Mouse (Mus musculus) forebrain, embryonic 13.5 days (tissue): Measurements from ENCODE around the gene Olfr694. TPM values are rescaled to one million over a fixed set of nuclear protein-coding genes. Genes with fewer than 3 reads are reported as not detected.

Experiments
- ATAC-seq: fragments of 200-750 bp; cut with Nextera tagmentation; 2 replicates; pipeline ENCODE4 v1.8.0; 2017
- H3K27ac ChIP-seq: fragments of 300-500 bp; sonication (generic); 2 replicates; pipeline ENCODE4 v1.5.1; 2015; ENCODE audit warnings: inconsistent platforms, mild to moderate bottlenecking, moderate library complexity
- H3K27me3 ChIP-seq: fragments of 300-500 bp; sonication (generic); 2 replicates; pipeline ENCODE4 v1.6.1; 2015; ENCODE audit warnings: mild to moderate bottlenecking, inconsistent platforms
- H3K36me3 ChIP-seq: fragments of 300-500 bp; sonication (generic); 2 replicates; pipeline ENCODE4 v1.6.1; 2015; ENCODE audit warnings: mild to moderate bottlenecking, inconsistent platforms; ENCODE audit not compliant: poor library complexity, severe bottlenecking
- H3K4me1 ChIP-seq: fragments of 300-500 bp; sonication (generic); 2 replicates; pipeline ENCODE4 v1.6.1; 2015; ENCODE audit warnings: inconsistent platforms
- H3K4me2 ChIP-seq: fragments of 300-500 bp; sonication (generic); 2 replicates; pipeline ENCODE4 v1.6.1; 2015; ENCODE audit warnings: inconsistent platforms, mild to moderate bottlenecking, moderate library complexity
- H3K4me3 ChIP-seq: fragments of 300-500 bp; sonication (generic); 2 replicates; pipeline ENCODE4 v1.5.1; 2015; ENCODE audit warnings: mild to moderate bottlenecking, inconsistent platforms
- H3K9ac ChIP-seq: fragments of 300-500 bp; sonication (generic); 2 replicates; pipeline ENCODE4 v1.6.1; 2015; ENCODE audit warnings: mild to moderate bottlenecking, inconsistent platforms
- H3K9me3 ChIP-seq: fragments of 300-500 bp; sonication (generic); replicated peaks from 2 replicates; pipeline ENCODE4 v1.6.1; 2016; ENCODE audit warnings: inconsistent platforms
- WGBS: fragments of 180-500 bp; shearing (Covaris S2); methylation state at CpG from one replicate; pipeline ENCODE4 v1.1.7; 2015; 5-methylcytosine and 5-hydroxymethylcytosine counted together
- polyA plus RNA-seq: library from polyadenylated mRNA; unstranded; fragments of >200 nt; fragmentation: Nextera tagmentation; extraction: Ambion mirVana; gene quantifications from 2 replicates; pipeline ENCODE4 v1.2.1, GENCODE M21; 2015

The Olfr694 gene
- polyA plus RNA-seq, 1 experiment from 2014 or later: not detected

DNA sequence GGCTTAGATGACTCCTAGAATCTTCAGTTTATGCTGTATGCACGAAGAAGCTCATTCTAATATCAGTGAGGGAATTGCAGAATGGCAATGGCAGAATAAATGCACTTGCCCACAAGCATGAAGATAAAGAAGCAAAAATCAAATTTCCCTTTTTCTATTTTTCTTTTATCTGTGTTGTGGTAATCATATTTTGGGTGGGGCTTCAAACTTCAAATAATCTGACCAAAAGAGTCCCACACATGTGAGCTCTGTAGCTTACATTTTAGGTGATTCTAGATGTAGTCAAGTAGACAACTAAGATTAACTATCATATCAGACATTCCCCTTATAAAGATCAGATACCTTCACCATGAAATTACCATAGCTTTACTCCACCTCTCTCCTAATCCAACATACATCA, 41.8 kb downstream of the Olfr694 start:
- Histone ChIP-seq H3K9ac (no peak overlapping the region), H3K4me1 (no peaks in the 10 kb centered on the region), H3K27ac (no peak overlapping the region), H3K36me3 (no peaks in the 10 kb centered on the region), H3K4me2 (no peak overlapping the region), H3K9me3 (no peaks in the 10 kb centered on the region; the same call in 1 of the 2 replicates), H3K4me3 (no peak overlapping the region), H3K27me3 (no peaks in the 10 kb centered on the region)
- WGBS: 86% methylated on average over 1 of the region's 1 CpGs
- no peak for ATAC-seq

DNA sequence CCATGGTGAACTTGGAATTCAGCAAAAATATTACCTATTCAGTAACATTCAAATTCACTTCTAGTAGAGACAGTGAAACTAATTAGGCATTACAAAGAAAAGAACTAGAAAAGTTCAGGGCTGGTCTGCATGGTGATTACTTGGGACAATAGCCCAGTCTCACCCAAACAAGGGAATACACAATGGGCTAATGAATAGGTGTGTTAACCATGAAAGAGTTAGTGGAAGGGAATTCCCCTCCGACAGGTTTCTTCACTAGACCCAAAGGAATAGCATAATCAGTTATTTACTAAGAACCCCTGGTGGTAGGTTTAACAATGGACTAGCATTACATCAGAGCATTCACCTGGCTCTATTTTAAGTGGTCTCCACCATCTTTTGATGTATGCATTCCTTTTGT, 46.4 kb downstream of the Olfr694 start:
- no peaks in the 10 kb centered on the region for H3K27me3 ChIP-seq
- no peak for ATAC-seq
- H3K9ac ChIP-seq: no peak overlapping the region
- WGBS: 50% methylated on average over 1 of the region's 1 CpGs
- no peak overlapping the region for H3K27ac ChIP-seq
- no peaks in the 10 kb centered on the region; the same call in 1 of the 2 replicates for H3K9me3 ChIP-seq
- no peak overlapping the region for H3K4me2 ChIP-seq
- H3K4me1 ChIP-seq: no peaks in the 10 kb centered on the region
- no peaks in the 10 kb centered on the region for H3K36me3 ChIP-seq
- no peak overlapping the region for H3K4me3 ChIP-seq

DNA sequence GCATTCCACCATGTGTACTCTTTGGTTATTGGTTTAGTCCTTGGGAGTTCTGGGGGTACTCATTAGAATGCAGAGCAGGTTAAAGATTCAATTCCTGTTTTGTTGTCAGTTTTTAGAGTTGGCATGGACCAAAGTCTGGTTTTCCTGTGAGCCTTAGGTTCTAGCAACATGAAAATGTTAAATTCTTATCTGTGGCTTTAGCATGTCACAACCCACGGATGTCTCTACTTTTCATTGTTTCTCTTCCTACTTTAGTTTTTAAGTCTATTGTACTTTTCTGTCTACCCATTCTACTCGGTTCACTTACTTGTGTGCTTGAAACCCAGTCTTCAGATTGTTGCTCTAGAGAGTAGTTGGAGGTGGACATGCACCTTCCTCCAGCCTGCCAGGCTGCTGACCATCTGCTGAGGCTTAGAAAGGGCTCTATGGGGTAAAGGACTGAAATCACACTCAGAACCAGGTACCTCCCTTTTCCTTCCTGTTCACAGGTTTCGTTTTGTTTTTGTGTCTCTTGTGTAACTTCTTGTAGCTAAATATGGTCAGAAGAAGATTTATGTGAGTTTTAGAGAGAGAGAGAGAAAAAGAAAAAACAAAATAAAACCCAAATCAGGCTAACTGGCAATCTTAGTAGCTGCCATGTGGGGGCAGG, 47.3 kb downstream of the Olfr694 start:
- Histone ChIP-seq H3K27me3 (no peaks in the 10 kb centered on the region), H3K36me3 (no peaks in the 10 kb centered on the region), H3K4me3 (no peak overlapping the region), H3K9me3 (no peaks in the 10 kb centered on the region; the same call in 1 of the 2 replicates), H3K27ac (no peak overlapping the region), H3K9ac (no peak overlapping the region), H3K4me2 (no peak overlapping the region), H3K4me1 (no peaks in the 10 kb centered on the region)
- ATAC-seq: no peak
- 72% methylated on average over 3 of the region's 3 CpGs for WGBS

DNA sequence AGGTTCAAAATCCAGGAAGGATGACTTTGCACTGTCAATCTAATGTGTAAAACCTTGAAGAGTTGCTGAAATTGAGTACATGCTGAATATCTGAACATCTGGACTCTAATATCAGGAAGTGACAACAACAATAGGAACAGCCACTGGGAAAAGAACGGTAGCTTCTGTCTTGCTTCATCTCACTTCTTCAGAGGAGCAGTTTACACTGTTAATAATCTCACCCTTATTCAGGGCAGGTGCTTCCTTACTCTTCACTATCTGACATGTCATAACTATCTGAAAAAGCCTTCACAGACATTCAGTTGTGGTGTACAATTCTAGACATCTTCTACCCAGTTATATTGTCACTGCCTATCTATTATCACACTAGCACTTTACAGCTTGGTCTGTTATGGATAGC, 50.8 kb downstream of the Olfr694 start:
- Histone ChIP-seq H3K4me2 (no peak overlapping the region), H3K9ac (no peak overlapping the region), H3K36me3 (no peaks in the 10 kb centered on the region), H3K27me3 (no peaks in the 10 kb centered on the region), H3K4me3 (no peak overlapping the region), H3K9me3 (no peaks in the 10 kb centered on the region; the same call in 1 of the 2 replicates), H3K4me1 (no peaks in the 10 kb centered on the region), H3K27ac (no peak overlapping the region)
- 93% methylated on average over 1 of the region's 1 CpGs for WGBS
- ATAC-seq: no peak

DNA sequence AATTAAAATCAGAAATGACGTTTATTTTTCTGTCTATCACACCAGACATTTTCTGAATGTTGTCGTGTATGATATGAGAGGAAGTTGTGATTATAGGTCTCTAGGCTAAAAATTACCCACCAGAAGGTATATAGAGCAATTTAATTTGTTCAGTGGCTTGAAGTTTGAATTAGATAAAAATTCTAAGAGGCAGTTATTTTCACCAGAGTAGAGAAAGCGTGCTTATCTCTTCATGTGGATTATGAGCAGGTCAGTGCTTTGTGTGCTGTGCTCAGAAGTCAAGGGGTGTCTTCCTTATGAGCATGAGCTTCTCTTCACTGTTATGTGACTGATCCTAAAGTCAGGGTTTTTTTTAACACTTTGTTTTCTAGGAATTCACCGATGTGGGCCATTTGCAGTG, 56.1 kb downstream of the Olfr694 start:
- Histone ChIP-seq H3K36me3 (no peaks in the 10 kb centered on the region), H3K4me3 (no peak overlapping the region), H3K27me3 (no peaks in the 10 kb centered on the region), H3K9me3 (no peaks in the 10 kb centered on the region), H3K9ac (no peak overlapping the region), H3K4me2 (no peak overlapping the region), H3K27ac (no peak overlapping the region), H3K4me1 (no peaks in the 10 kb centered on the region)
- WGBS: 88% methylated on average over 4 of the region's 4 CpGs
- ATAC-seq: no peak

Other genes starting within 250 kb of the Olfr694 start
- not detected in 2 replicates for gene Olfr693, start 11.2 kb downstream of the Olfr694 start, polyA plus RNA-seq
- not detected in 2 replicates for gene Olfr695, start 24.6 kb upstream of the Olfr694 start, polyA plus RNA-seq
- not detected in 2 replicates for gene Olfr697, start 50.6 kb upstream of the Olfr694 start, polyA plus RNA-seq
- not detected in 2 replicates for gene Olfr698, start 63.6 kb upstream of the Olfr694 start, polyA plus RNA-seq
- gene Olfr699, start 101.4 kb upstream of the Olfr694 start, polyA plus RNA-seq: not detected in 2 replicates
- gene Olfr700, start 117.0 kb upstream of the Olfr694 start, polyA plus RNA-seq: not detected in 2 replicates
- not detected in 2 replicates for gene Olfr701, start 122.3 kb upstream of the Olfr694 start, polyA plus RNA-seq
- not detected in 2 replicates for gene Olfr702, start 142.1 kb upstream of the Olfr694 start, polyA plus RNA-seq
- not detected in 2 replicates for gene Olfr703, start 151.5 kb upstream of the Olfr694 start, polyA plus RNA-seq
- gene Olfr704, start 171.4 kb upstream of the Olfr694 start, polyA plus RNA-seq: not detected in 2 replicates
- not detected in 2 replicates for gene Olfr705, start 185.1 kb upstream of the Olfr694 start, polyA plus RNA-seq
- not detected in 2 replicates for gene Olfr706, start 196.3 kb upstream of the Olfr694 start, polyA plus RNA-seq
- not detected in 2 replicates for gene Olfr707, start 209.4 kb upstream of the Olfr694 start, polyA plus RNA-seq
- gene Olfr1532-ps1, start 216.2 kb upstream of the Olfr694 start, polyA plus RNA-seq: not detected in 2 replicates
- gene Olfr709-ps1, start 240.4 kb upstream of the Olfr694 start, polyA plus RNA-seq: not detected in 2 replicates